Comparison of ENCODE assay signal across 20 mouse cellular contexts in genomic region chr16:93533205-93533604, GRCm38 (mm10).
A peak's percentile ranks its signal among the peaks of the same experiment; 100 is the strongest.
DNase-seq lines count a peak whose midpoint lies in the region; ATAC-seq and TF ChIP-seq lines count a peak whose summit lies in the region.
"Had no signal": no experiment of that assay in that cellular context is flagged by ENCODE, and none has a peak within 500 bp of the region (broad histone marks: within the 10 kb centered on the region; RNA-seq: fewer than 3 reads in every experiment).

No protein-coding gene starts in this region.

- no peak overlapping the region for H3K4me2 ChIP-seq in embryonic facial prominence, embryonic 11.5 days (ENCODE audit: low read depth, low read length)
- H3K4me2 ChIP-seq in intestine, embryonic 16.5 days (ENCODE audit: low read depth, low read length): no peak overlapping the region
- no peak overlapping the region for H3K4me2 ChIP-seq in stomach, embryonic 16.5 days (ENCODE audit: low read depth, low read length)
- H3K4me2 ChIP-seq: forebrain, embryonic 15.5 days; heart, embryonic 12.5 days; hindbrain, embryonic 14.5 days; limb, embryonic 13.5 days had no signal

- TF ChIP-seq POLR2A in lung, adult 2 months (IDR thresholded peaks at IDR 0.05; ENCODE audit: borderline replicate concordance, extremely low read depth, low read depth, low read length): no peak

- H3K9ac ChIP-seq in embryonic facial prominence, embryonic 11.5 days (replicated peaks; ENCODE audit: low read length): no peak overlapping the region
- no peak overlapping the region for H3K9ac ChIP-seq in intestine, embryonic 16.5 days (ENCODE audit: low read depth, low read length)
- no peak overlapping the region for H3K9ac ChIP-seq in stomach, embryonic 16.5 days (ENCODE audit: low read length)
- H3K9ac ChIP-seq: forebrain, embryonic 15.5 days; heart, embryonic 12.5 days; hindbrain, embryonic 14.5 days; limb, embryonic 13.5 days; liver, embryonic 14.5 days had no signal

- H3K27me3 ChIP-seq in embryonic facial prominence, embryonic 11.5 days (ENCODE audit: control insufficient read depth, insufficient read depth, low read length): no peaks in the 10 kb centered on the region
- no peaks in the 10 kb centered on the region for H3K27me3 ChIP-seq in intestine, embryonic 16.5 days (replicated peaks; ENCODE audit: control insufficient read depth, insufficient read depth, low read length)
- no peaks in the 10 kb centered on the region for H3K27me3 ChIP-seq in stomach, embryonic 16.5 days (ENCODE audit: control insufficient read depth, insufficient read depth, low read length)
- H3K27me3 ChIP-seq: forebrain, embryonic 15.5 days; limb, embryonic 13.5 days; Patski had no signal

- no peaks in the 10 kb centered on the region for H3K9me3 ChIP-seq in embryonic facial prominence, embryonic 11.5 days (replicated peaks; ENCODE audit: control insufficient read depth, low read length)
- no peaks in the 10 kb centered on the region for H3K9me3 ChIP-seq in intestine, embryonic 16.5 days (ENCODE audit: control insufficient read depth, low read length)
- H3K9me3 ChIP-seq in stomach, embryonic 16.5 days (replicated peaks; ENCODE audit: control insufficient read depth, low read length): no peaks in the 10 kb centered on the region
- H3K9me3 ChIP-seq: forebrain, embryonic 15.5 days; heart, embryonic 12.5 days; limb, embryonic 13.5 days had no signal

- peak; percentile 65; the same call in 1 of the 2 replicates for ATAC-seq in embryonic facial prominence, embryonic 11.5 days (replicated peaks; ENCODE audit: insufficient number of reproducible peaks, low FRiP score, low TSS enrichment, low read depth)
- ATAC-seq in intestine, embryonic 16.5 days: peak; percentile 36; the same call in 1 of the 2 replicates
- ATAC-seq in stomach, embryonic 16.5 days (ENCODE audit: insufficient read depth, low FRiP score): peak; percentile 65; the same call in 1 of the 2 replicates
- ATAC-seq: forebrain, embryonic 15.5 days; midbrain, embryonic 16.5 days; Patski had no signal

- H3K4me3 ChIP-seq in lung, adult 2 months (replicated peaks; ENCODE audit: extremely low read depth, low read depth, low read length): no peak overlapping the region
- no peak overlapping the region for H3K4me3 ChIP-seq in embryonic facial prominence, embryonic 11.5 days (ENCODE audit: low read depth, low read length)
- H3K4me3 ChIP-seq in intestine, embryonic 16.5 days (ENCODE audit: low read length): no peak overlapping the region
- no peak overlapping the region for H3K4me3 ChIP-seq in stomach, embryonic 16.5 days (replicated peaks; ENCODE audit: low read length)
- H3K4me3 ChIP-seq: forebrain, embryonic 15.5 days; heart, embryonic 12.5 days; layer of hippocampus, adult 2 months; limb, embryonic 13.5 days had no signal

- H3K4me1 ChIP-seq in lung, adult 2 months (ENCODE audit: control insufficient read depth, insufficient read depth, low read length): no peaks in the 10 kb centered on the region
- no peaks in the 10 kb centered on the region for H3K4me1 ChIP-seq in embryonic facial prominence, embryonic 11.5 days (ENCODE audit: control insufficient read depth, insufficient read depth, low read length)
- H3K4me1 ChIP-seq in intestine, embryonic 16.5 days (ENCODE audit: control insufficient read depth, insufficient read depth, low read length): no peaks in the 10 kb centered on the region
- peaks cover 6% of the 10 kb centered on the region; the same call in 1 of the 2 replicates for H3K4me1 ChIP-seq in stomach, embryonic 16.5 days (ENCODE audit: control insufficient read depth, insufficient read depth, low read length)
- H3K4me1 ChIP-seq: forebrain, embryonic 15.5 days; heart, embryonic 12.5 days had no signal

- DNase-seq in lung, adult 18-20 months: peak; percentile 51 to 64
- DNase-seq in lung, adult 2 months: no peak
- peak; percentile 69 for DNase-seq in embryonic facial prominence, embryonic 11.5 days (ENCODE audit: low spot score)
- DNase-seq in adrenal gland, postnatal 14 days: no peak
- DNase-seq in cerebellum, postnatal 4 days (ENCODE audit: low spot score in 2 of 2): no peak
- DNase-seq: adrenal gland, postnatal 36 days; cerebellum, adult 9-10 months; kidney, adult 18-20 months; right cerebral cortex, adult 18-20 months; thymus, postnatal 4 days had no signal

- WGBS in lung, adult 2 months: 10% methylated on average over 4 of the region's 4 CpGs
- WGBS in embryonic facial prominence, embryonic 11.5 days: 5% methylated on average over 4 of the region's 4 CpGs
- WGBS in intestine, embryonic 16.5 days: 7% methylated on average over 4 of the region's 4 CpGs
- WGBS in stomach, embryonic 16.5 days: 7% methylated on average over 4 of the region's 4 CpGs

- no peak for TF ChIP-seq CTCF in lung, adult 2 months (IDR thresholded peaks at IDR 0.05; ENCODE audit: insufficient read depth, low read length)

- no peak overlapping the region for H3K27ac ChIP-seq in embryonic facial prominence, embryonic 11.5 days (replicated peaks; ENCODE audit: low read depth, low read length)
- H3K27ac ChIP-seq in intestine, embryonic 16.5 days (ENCODE audit: low read length): no peak overlapping the region
- H3K27ac ChIP-seq in stomach, embryonic 16.5 days (ENCODE audit: low read length): peak overlapping the region; percentile 66
- H3K27ac ChIP-seq: forebrain, embryonic 15.5 days; hindbrain, embryonic 14.5 days; layer of hippocampus, adult 2 months; limb, embryonic 13.5 days; liver, embryonic 14.5 days had no signal

- H3K36me3 ChIP-seq in embryonic facial prominence, embryonic 11.5 days (replicated peaks; ENCODE audit: control insufficient read depth, insufficient read depth, low read depth, low read length): no peaks in the 10 kb centered on the region
- no peaks in the 10 kb centered on the region for H3K36me3 ChIP-seq in intestine, embryonic 16.5 days (ENCODE audit: control insufficient read depth, insufficient read depth, low read length)
- H3K36me3 ChIP-seq in stomach, embryonic 16.5 days (ENCODE audit: control insufficient read depth, insufficient read depth, low read length): no peaks in the 10 kb centered on the region
- H3K36me3 ChIP-seq: forebrain, embryonic 15.5 days; heart, embryonic 12.5 days; limb, embryonic 13.5 days had no signal

Comparison
In these comparisons a context has a peak if more than half of its experiments do, and no peak if none do; other contexts are left out.
1. DNase-seq: peak in lung, adult 18-20 months (2 of 2) and embryonic facial prominence, embryonic 11.5 days (single experiment); none in lung, adult 2 months (single experiment), adrenal gland, postnatal 14 days (single experiment) and cerebellum, postnatal 4 days (0 of 2).
2. Peak in every context shown above with its lines, with median percentiles within 50 percentile points of each other: ATAC-seq.